9 mouse cellular contexts compared by ENCODE assay signal in the genomic region with DNA sequence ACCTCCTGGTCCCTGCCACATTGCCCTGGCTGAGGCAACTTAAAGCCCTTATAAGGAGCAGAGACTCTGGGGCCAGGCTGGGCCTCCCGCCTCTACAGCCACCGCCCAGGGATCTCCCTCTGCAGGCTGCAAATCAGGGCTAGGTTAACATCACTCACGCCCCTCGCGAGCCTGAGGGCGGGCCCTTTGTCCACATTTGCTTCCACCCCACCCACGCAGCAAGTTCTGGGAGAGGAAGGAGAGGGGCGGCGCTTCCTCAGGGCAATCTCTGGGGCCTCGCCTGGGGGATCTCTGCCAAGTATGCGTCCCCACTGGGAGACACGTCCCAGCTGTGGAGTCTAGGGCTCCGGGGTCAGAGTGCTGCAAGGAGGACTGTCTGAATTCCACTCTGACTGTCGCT. TPM values are rescaled to one million over a fixed set of nuclear protein-coding genes. Genes with fewer than 3 reads are reported as not detected.
DNase-seq lines count a peak whose midpoint lies in the region; ATAC-seq lines count a peak whose summit lies in the region.
"Had no signal": no experiment of that assay in that cellular context is flagged by ENCODE, and none has a peak within 500 bp of the region (broad histone marks: within the 10 kb centered on the region; RNA-seq: fewer than 3 reads in every experiment).

No protein-coding gene starts in this region.

- peaks cover 9% of the 10 kb centered on the region; the same call in 1 of the 2 replicates for H3K36me3 ChIP-seq in erythroblast, embryonic 14.5 days (ENCODE audit: control insufficient read depth)
- peaks cover 44% of the 10 kb centered on the region for H3K36me3 ChIP-seq in hindbrain, embryonic 14.5 days (replicated peaks; ENCODE audit: control insufficient read depth, insufficient read depth)
- no peaks in the 10 kb centered on the region for H3K36me3 ChIP-seq in liver, embryonic 11.5 days (ENCODE audit: control insufficient read depth, insufficient read depth, low read length)
- H3K36me3 ChIP-seq: G1E had no signal

- no peak overlapping the region for H3K27ac ChIP-seq in hindbrain, embryonic 14.5 days
- H3K27ac ChIP-seq in liver, embryonic 11.5 days (ENCODE audit: low read depth, low read length) = peak overlapping the region; percentile 32

- H3K4me2 ChIP-seq in hindbrain, embryonic 14.5 days (replicated peaks) = peak overlapping the region; percentile 44
- H3K4me2 ChIP-seq in liver, embryonic 11.5 days = peak overlapping the region; percentile 66

- H3K9ac ChIP-seq in hindbrain, embryonic 14.5 days = 0 out of 2 replicates have a peak overlapping the region, but pooled peaks have one; percentile 36
- H3K9ac ChIP-seq in liver, embryonic 11.5 days (ENCODE audit: low read depth, low read length) = peak overlapping the region; percentile 43; the same call in 1 of the 2 replicates

- H3K4me1 ChIP-seq in erythroblast, embryonic 14.5 days (ENCODE audit: control insufficient read depth) = peaks cover 24% of the 10 kb centered on the region
- H3K4me1 ChIP-seq in hindbrain, embryonic 14.5 days (replicated peaks; ENCODE audit: control insufficient read depth, insufficient read depth, low read length) = peaks cover 15% of the 10 kb centered on the region; the same call in 1 of the 2 replicates
- H3K4me1 ChIP-seq in liver, embryonic 11.5 days (replicated peaks; ENCODE audit: control insufficient read depth, insufficient read depth, low read length) = peaks cover 13% of the 10 kb centered on the region

- no peaks in the 10 kb centered on the region for H3K27me3 ChIP-seq in erythroblast, embryonic 14.5 days (ENCODE audit: control insufficient read depth)
- no peaks in the 10 kb centered on the region for H3K27me3 ChIP-seq in hindbrain, embryonic 14.5 days (ENCODE audit: control insufficient read depth, insufficient read depth, low read length)
- H3K27me3 ChIP-seq in liver, embryonic 11.5 days (replicated peaks; ENCODE audit: control insufficient read depth, insufficient read depth, low read length) = no peaks in the 10 kb centered on the region

- H3K4me3 ChIP-seq in erythroblast, embryonic 14.5 days (replicated peaks) = peak overlapping the region; percentile 49
- peak overlapping the region; percentile 19 for H3K4me3 ChIP-seq in hindbrain, embryonic 14.5 days (replicated peaks; ENCODE audit: low read length)
- peak overlapping the region; percentile 41 for H3K4me3 ChIP-seq in liver, embryonic 11.5 days (ENCODE audit: low read depth, low read length)

- H3K9me3 ChIP-seq in erythroblast, embryonic 14.5 days (ENCODE audit: control insufficient read depth, low read length) = no peaks in the 10 kb centered on the region
- no peaks in the 10 kb centered on the region for H3K9me3 ChIP-seq in hindbrain, embryonic 14.5 days (ENCODE audit: control insufficient read depth, low read length)
- no peaks in the 10 kb centered on the region for H3K9me3 ChIP-seq in liver, embryonic 11.5 days (ENCODE audit: control insufficient read depth, low read length)

- peak; percentile 54 for DNase-seq in c-Kit-positive CD71-positive TER-119-negative erythroid progenitor cells, embryonic 14.5 days (ENCODE audit: low read depth)
- DNase-seq in gastrocnemius, adult 18-20 months (ENCODE audit: low spot score) = peak; percentile 93
- DNase-seq in hindbrain, embryonic 14.5 days (ENCODE audit: low spot score) = no peak
- peak; percentile 82 for DNase-seq in liver, embryonic 11.5 days (ENCODE audit: low spot score)
- peak; percentile 67 to 78 for DNase-seq in monocyte, adult 2 months (ENCODE audit: low read depth in 1 of 2, low spot score in 2 of 2)
- DNase-seq in testis, postnatal 10 days (ENCODE audit: low spot score) = peak; percentile 91

- 4% methylated on average over 13 of the region's 14 CpGs for WGBS in hindbrain, embryonic 14.5 days
- WGBS in liver, embryonic 11.5 days = 2% methylated on average over 14 of the region's 14 CpGs

- ATAC-seq in erythroblast, adult 5-6 weeks (replicated peaks; ENCODE audit: low FRiP score, poor library complexity, severe bottlenecking) = no peak
- no peak for ATAC-seq in hindbrain, embryonic 14.5 days (ENCODE audit: low FRiP score)
- peak; percentile 69 for ATAC-seq in liver, embryonic 11.5 days (replicated peaks; ENCODE audit: low FRiP score)

RNA-seq across cellular contexts. Expression of gene Prkcg, which starts 3.8 kb away (rescaled TPM):
- polyA plus RNA-seq in erythroblast, embryonic 14.5 days (2012) = not detected in 2 replicates
- total RNA-seq in erythroblast, adult 5-6 weeks (2015; ENCODE audit: low replicate concordance) = not detected in 2 replicates
- total RNA-seq in erythroblast, adult 5-6 weeks (2017; ENCODE audit: low replicate concordance) = 0.77 TPM in 1 of 2 replicates, not detected in the other
- under 1 TPM; 0.30 to 0.76 TPM for total RNA-seq in gastrocnemius, adult 18-20 months (2021)
- polyA plus RNA-seq in hindbrain, embryonic 14.5 days (2014; fragmentation: Nextera tagmentation; extraction: Ambion mirVana) = 1.1 and 1.6 TPM in 2 replicates
- polyA plus RNA-seq in liver, embryonic 11.5 days (2014; fragmentation: Nextera tagmentation; extraction: Ambion mirVana) = not detected in 2 replicates
- polyA plus RNA-seq: G1E had no signal

RNA-seq across cellular contexts. Expression of gene Myadm, which starts 3.9 kb away (rescaled TPM):
- 0.04 TPM in 1 of 2 replicates, not detected in the other for polyA plus RNA-seq in erythroblast, embryonic 14.5 days (2012)
- total RNA-seq in erythroblast, adult 5-6 weeks (2015; ENCODE audit: low replicate concordance) = 18.4 and 20.5 TPM in 2 replicates
- total RNA-seq in erythroblast, adult 5-6 weeks (2017; ENCODE audit: low replicate concordance) = 4.0 and 7.3 TPM in 2 replicates
- 10 to 100 TPM; 21.1 to 38.5 TPM for total RNA-seq in gastrocnemius, adult 18-20 months (2021)
- polyA plus RNA-seq in hindbrain, embryonic 14.5 days (2014; fragmentation: Nextera tagmentation; extraction: Ambion mirVana) = 40.1 and 43.6 TPM in 2 replicates
- 31.3 and 32.7 TPM in 2 replicates for polyA plus RNA-seq in liver, embryonic 11.5 days (2014; fragmentation: Nextera tagmentation; extraction: Ambion mirVana)
- polyA plus RNA-seq: G1E had no signal

RNA-seq across cellular contexts. Expression of gene Cacng7, which starts 40.0 kb away (rescaled TPM):
- polyA plus RNA-seq in erythroblast, embryonic 14.5 days (2012) = not detected in 2 replicates
- total RNA-seq in erythroblast, adult 5-6 weeks (2015; ENCODE audit: low replicate concordance) = not detected in 2 replicates
- 0.26 TPM in 1 of 2 replicates, not detected in the other for total RNA-seq in erythroblast, adult 5-6 weeks (2017; ENCODE audit: low replicate concordance)
- 10 to 100 TPM; 11.0 to 11.6 TPM for total RNA-seq in gastrocnemius, adult 18-20 months (2021)
- 3.4 and 4.2 TPM in 2 replicates for polyA plus RNA-seq in hindbrain, embryonic 14.5 days (2014; fragmentation: Nextera tagmentation; extraction: Ambion mirVana)
- 0.29 and 0.42 TPM in 2 replicates for polyA plus RNA-seq in liver, embryonic 11.5 days (2014; fragmentation: Nextera tagmentation; extraction: Ambion mirVana)
- polyA plus RNA-seq: G1E had no signal

RNA-seq across cellular contexts. Expression of gene Nlrp12, which starts 43.3 kb away (rescaled TPM):
- polyA plus RNA-seq in erythroblast, embryonic 14.5 days (2012) = not detected in 2 replicates
- total RNA-seq in erythroblast, adult 5-6 weeks (2015; ENCODE audit: low replicate concordance) = 0.19 and 0.63 TPM in 2 replicates
- 1.5 and 2.4 TPM in 2 replicates for total RNA-seq in erythroblast, adult 5-6 weeks (2017; ENCODE audit: low replicate concordance)
- not detected for total RNA-seq in gastrocnemius, adult 18-20 months (2021)
- 0.07 TPM in 1 of 2 replicates, not detected in the other for polyA plus RNA-seq in hindbrain, embryonic 14.5 days (2014; fragmentation: Nextera tagmentation; extraction: Ambion mirVana)
- 0.06 and 0.07 TPM in 2 replicates for polyA plus RNA-seq in liver, embryonic 11.5 days (2014; fragmentation: Nextera tagmentation; extraction: Ambion mirVana)
- polyA plus RNA-seq: G1E had no signal

Comparison
In these comparisons a context has a peak if more than half of its experiments do, and no peak if none do; other contexts are left out.
1. RNA of gene Myadm, which starts 3.9 kb away (polyA plus RNA-seq): 40.1 to 43.6 TPM in hindbrain, embryonic 14.5 days and 31.3 to 32.7 TPM in liver, embryonic 11.5 days; 0.04 TPM in erythroblast, embryonic 14.5 days; every median in the first group is over 10 times any median in the second.
2. Peak in every context shown above with its lines, with median percentiles within 50 percentile points of each other: H3K4me3 ChIP-seq.